Mouse (Mus musculus) liver, adult 2 months (tissue): Measurements from ENCODE around the gene Zdhhc7. TPM values are rescaled to one million over a fixed set of nuclear protein-coding genes. Genes with fewer than 3 reads are reported as not detected.

Source experiments
- DNase-seq: peaks from one replicate; pipeline ENCODE4 v3.0.0-alpha.2; 2011; ENCODE audit warnings: low read depth, low spot score; ENCODE audit errors: extremely low read depth
- H3K27ac ChIP-seq: fragments of 200-500 bp; replicated peaks from 2 replicates; pipeline ENCODE4 v1.5.1; 2012; ENCODE audit warnings: low read depth, mild to moderate bottlenecking, control low read depth, inconsistent platforms, low read length; ENCODE audit not compliant: insufficient read depth
- H3K27me3 ChIP-seq: fragments of 200-500 bp; 2 replicates; pipeline ENCODE4 v1.6.1; 2012; ENCODE audit warnings: mild to moderate bottlenecking, moderate library complexity, low read length, inconsistent platforms; ENCODE audit not compliant: control insufficient read depth, insufficient read depth
- H3K36me3 ChIP-seq: fragments of 200-500 bp; 2 replicates; pipeline ENCODE4 v1.6.1; 2012; ENCODE audit warnings: low read length, inconsistent platforms; ENCODE audit not compliant: control insufficient read depth, insufficient read depth
- H3K4me1 ChIP-seq: fragments of 200-500 bp; 2 replicates; pipeline ENCODE4 v1.6.1; 2011; ENCODE audit warnings: low read length; ENCODE audit not compliant: control insufficient read depth, insufficient read depth
- H3K4me3 ChIP-seq: fragments of 200-500 bp; 2 replicates; pipeline ENCODE4 v1.5.1; 2011; ENCODE audit warnings: low read depth, mild to moderate bottlenecking, control low read depth, low read length, moderate library complexity; ENCODE audit not compliant: insufficient read depth
- H3K79me2 ChIP-seq: fragments of 200-500 bp; 2 replicates; pipeline ENCODE4 v1.6.1; 2012; ENCODE audit warnings: inconsistent platforms, mild to moderate bottlenecking, low read length, moderate library complexity; ENCODE audit not compliant: control insufficient read depth, insufficient read depth
- H3K9ac ChIP-seq: fragments of 200-500 bp; 2 replicates; pipeline ENCODE4 v1.6.1; 2012; ENCODE audit warnings: low read depth, mild to moderate bottlenecking, control low read depth, inconsistent platforms, low read length
- CTCF ChIP-seq: fragments of 200-500 bp; IDR thresholded peaks from 2 replicates; pipeline ENCODE4 v1.5.1; 2011; ENCODE audit warnings: low read depth, low read length, control low read depth
- POLR2A ChIP-seq: fragments of 200-500 bp; IDR thresholded peaks from 2 replicates; pipeline ENCODE4 v1.6.1; 2011; ENCODE audit warnings: low read length, control low read depth; ENCODE audit not compliant: insufficient read depth; ENCODE audit errors: extremely low read depth
- WGBS: fragments of 180-500 bp; shearing (Covaris S2); methylation state at CpG from one replicate; pipeline ENCODE4 v1.1.7; 2018; 5-methylcytosine and 5-hydroxymethylcytosine counted together
- polyA plus RNA-seq: library from polyadenylated mRNA; depleted of rRNA; stranded (reverse); fragments of >200 nt; gene quantifications from 2 replicates; pipeline ENCODE4 v1.2.3, GENCODE M21; 2012
- total RNA-seq: library from RNA; depleted of rRNA; stranded (reverse); fragments of >200 nt; gene quantifications from 2 replicates; pipeline ENCODE4 v1.2.3, GENCODE M21; 2014

Gene Zdhhc7
- total and polyA plus RNA-seq, 2 experiments, result 9.6 to 25.4 TPM

DNA sequence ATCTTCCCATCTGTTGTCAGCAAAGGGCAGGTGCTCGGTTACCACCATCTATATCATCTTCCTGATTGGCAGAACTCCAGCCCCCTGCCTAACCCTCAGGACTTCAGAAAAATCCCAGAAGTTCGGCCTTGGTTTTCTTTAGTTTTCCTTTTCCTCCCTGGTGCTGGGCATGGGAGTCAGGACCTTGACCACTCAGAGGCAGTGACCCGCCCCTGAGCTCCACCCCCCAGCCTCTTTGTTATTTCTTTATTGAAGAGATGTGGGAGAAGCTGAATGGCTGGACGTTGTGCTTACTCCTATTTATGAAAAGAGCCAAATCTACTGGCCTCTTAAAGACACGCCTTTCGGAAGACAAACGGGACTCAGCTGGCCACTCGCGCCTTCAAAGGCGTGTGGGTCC is 12.0 kb upstream of the Zdhhc7 start:
- H3K27ac ChIP-seq, result peak overlapping the region; percentile 94
- no peaks in the 10 kb centered on the region for H3K27me3 ChIP-seq
- peaks cover 9% of the 10 kb centered on the region for H3K4me1 ChIP-seq
- peak overlapping the region; percentile 67 for H3K4me3 ChIP-seq
- no peaks in the 10 kb centered on the region for H3K79me2 ChIP-seq
- H3K36me3 ChIP-seq, result no peaks in the 10 kb centered on the region
- H3K9ac ChIP-seq, result peak overlapping the region; percentile 82
- no peak for TF ChIP-seq POLR2A
- peak; percentile 78 for DNase-seq
- 4% methylated on average over 10 of the region's 10 CpGs for WGBS

DNA sequence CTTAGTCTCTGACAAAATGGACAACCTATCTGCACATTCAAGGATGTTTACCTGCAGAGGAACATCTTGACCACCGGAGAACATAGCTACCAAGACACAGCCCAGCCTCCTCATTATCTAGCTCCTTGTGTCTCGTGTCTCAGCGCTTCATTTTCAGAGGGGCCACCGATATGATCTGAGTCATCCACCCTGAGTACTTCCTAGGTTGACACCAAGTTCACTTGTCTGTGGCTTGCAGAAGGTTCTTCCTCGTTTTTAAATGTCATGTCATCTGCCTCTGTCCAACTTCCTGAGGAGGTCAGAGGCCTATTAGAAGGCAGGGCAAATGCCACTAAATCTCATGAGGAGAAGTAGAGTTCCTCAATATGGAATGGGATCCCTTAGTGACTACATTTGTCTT is 11.3 kb upstream of the Zdhhc7 start:
- peak; percentile 49 for DNase-seq
- Histone ChIP-seq H3K4me3 (no peak overlapping the region), H3K4me1 (peaks cover 9% of the 10 kb centered on the region), H3K9ac (no peak overlapping the region), H3K79me2 (no peaks in the 10 kb centered on the region), H3K27ac (peak overlapping the region; percentile 94), H3K36me3 (no peaks in the 10 kb centered on the region), H3K27me3 (no peaks in the 10 kb centered on the region)
- 73% methylated on average over 5 of the region's 5 CpGs for WGBS
- no peak for TF ChIP-seq POLR2A
- TF ChIP-seq CTCF, result no peak

DNA sequence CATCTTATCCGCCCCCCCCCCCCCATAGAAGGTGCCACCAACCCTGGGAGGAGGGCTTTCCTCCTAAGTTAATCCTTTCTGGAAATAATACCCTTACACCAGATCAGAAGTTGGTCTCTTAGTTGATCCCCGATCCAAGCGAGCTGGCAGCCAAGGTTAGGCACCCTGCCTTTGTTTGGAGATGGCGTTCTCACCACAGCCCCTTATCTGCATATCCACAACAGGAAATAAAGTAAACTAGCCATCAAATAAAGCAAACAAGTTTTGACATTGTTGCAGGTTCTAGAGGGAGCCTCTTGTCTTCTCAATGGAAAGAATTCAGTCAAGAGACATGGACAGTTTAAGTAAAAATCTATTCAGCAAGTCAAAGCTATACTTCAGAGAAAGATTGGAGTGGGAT is 10.1 kb upstream of the Zdhhc7 start:
- H3K79me2 ChIP-seq, result no peaks in the 10 kb centered on the region
- TF ChIP-seq POLR2A (no peak), CTCF (no peak)
- H3K4me3 ChIP-seq, result no peak overlapping the region
- WGBS, result 80% methylated on average over 4 of the region's 4 CpGs
- no peaks in the 10 kb centered on the region for H3K36me3 ChIP-seq
- no peak overlapping the region for H3K27ac ChIP-seq
- DNase-seq, result no peak
- no peak overlapping the region for H3K9ac ChIP-seq
- H3K27me3 ChIP-seq, result no peaks in the 10 kb centered on the region
- H3K4me1 ChIP-seq, result peaks cover 9% of the 10 kb centered on the region

DNA sequence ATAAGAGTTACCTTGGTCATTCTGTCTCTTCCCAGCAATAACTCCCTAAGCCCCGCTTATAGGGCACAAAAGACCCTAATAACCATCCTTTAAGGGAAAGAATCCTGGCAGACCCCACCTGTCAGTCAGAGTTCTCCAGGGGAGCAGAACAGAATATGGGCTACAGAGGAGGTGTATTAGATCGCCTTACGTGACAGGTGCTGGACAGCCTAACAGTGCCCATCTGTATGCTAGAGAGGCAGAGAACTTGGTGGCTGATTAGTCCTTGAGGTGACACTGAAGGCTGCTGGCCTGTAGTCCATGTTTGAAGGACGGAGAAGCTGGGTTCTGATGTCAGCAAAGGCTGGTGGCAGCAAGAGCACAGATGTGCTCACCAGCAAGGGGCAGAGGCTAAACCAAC is 9.7 kb upstream of the Zdhhc7 start:
- 92% methylated on average over 4 of the region's 4 CpGs for WGBS
- peaks cover 9% of the 10 kb centered on the region for H3K4me1 ChIP-seq
- no peak overlapping the region for H3K27ac ChIP-seq
- TF ChIP-seq POLR2A, result no peak
- TF ChIP-seq CTCF, result no peak
- no peak overlapping the region for H3K4me3 ChIP-seq
- H3K27me3 ChIP-seq, result no peaks in the 10 kb centered on the region
- H3K9ac ChIP-seq, result no peak overlapping the region
- H3K79me2 ChIP-seq, result no peaks in the 10 kb centered on the region
- no peak for DNase-seq
- no peaks in the 10 kb centered on the region for H3K36me3 ChIP-seq

DNA sequence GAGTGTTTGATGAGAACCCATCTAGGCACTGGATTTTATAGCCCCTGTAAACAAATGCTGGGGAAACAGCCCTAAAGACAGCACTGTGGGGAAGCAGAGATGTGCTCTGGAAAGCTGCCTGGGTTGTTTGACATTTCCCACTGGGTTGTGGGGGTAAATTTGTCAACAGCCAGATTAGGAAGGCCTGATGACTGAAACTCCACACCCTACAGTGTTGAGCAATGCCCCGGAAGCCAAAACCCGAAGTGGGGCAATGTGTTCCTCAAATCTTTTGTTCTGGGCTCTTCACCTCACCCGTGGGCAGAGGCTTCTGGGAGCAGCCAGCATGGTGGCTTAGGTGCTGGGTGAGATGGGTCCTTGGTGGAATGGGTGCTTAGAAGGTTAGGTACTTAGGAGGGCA is 7.9 kb upstream of the Zdhhc7 start:
- TF ChIP-seq POLR2A, result no peak
- TF ChIP-seq CTCF, result no peak
- no peaks in the 10 kb centered on the region for H3K27me3 ChIP-seq
- H3K4me3 ChIP-seq, result no peak overlapping the region
- no peak overlapping the region for H3K9ac ChIP-seq
- peak; percentile 43 for DNase-seq
- peaks cover 6% of the 10 kb centered on the region for H3K4me1 ChIP-seq
- WGBS, result 21% methylated on average over 3 of the region's 3 CpGs
- peak overlapping the region; percentile 28; the same call in 1 of the 2 replicates for H3K27ac ChIP-seq
- H3K79me2 ChIP-seq, result no peaks in the 10 kb centered on the region
- no peaks in the 10 kb centered on the region for H3K36me3 ChIP-seq

DNA sequence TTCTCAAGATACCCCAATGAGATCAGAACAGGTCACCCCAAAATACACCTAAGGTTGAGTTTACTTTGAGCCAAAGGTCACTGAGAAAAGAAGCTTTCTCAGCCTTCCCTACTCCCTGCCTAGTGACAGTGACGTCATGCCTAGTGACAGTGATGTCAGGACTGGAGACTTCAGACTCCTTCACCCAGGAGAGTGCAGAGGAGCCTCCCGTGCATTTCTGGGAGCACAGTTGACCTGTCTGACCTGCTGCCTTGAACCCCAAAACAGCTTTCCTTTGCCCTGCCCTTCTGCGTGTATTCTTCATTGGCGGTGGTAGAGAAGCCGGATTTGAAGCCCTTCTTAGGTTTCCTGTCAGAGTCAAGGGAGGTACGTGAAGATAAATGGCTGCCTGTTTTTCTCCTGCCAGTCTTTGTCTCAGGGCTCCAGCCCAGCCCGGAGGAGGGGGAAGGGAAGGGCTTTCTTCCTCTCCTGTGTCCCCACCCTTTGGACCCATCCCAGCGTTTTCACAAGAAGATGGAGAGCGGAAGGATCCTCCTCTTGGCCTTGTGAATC is 3.5 kb upstream of the Zdhhc7 start:
- no peak for DNase-seq
- Histone ChIP-seq H3K4me1 (peaks cover 10% of the 10 kb centered on the region), H3K4me3 (no peak overlapping the region), H3K79me2 (peaks cover 15% of the 10 kb centered on the region; the same call in 1 of the 2 replicates), H3K27me3 (no peaks in the 10 kb centered on the region), H3K9ac (0 out of 2 replicates have a peak overlapping the region, but pooled peaks have one; percentile 8), H3K27ac (peak overlapping the region; percentile 77), H3K36me3 (no peaks in the 10 kb centered on the region)
- TF ChIP-seq CTCF (no peak), POLR2A (no peak)
- WGBS, result 64% methylated on average over 9 of the region's 9 CpGs
